Mouse (Mus musculus) ovary, postnatal 10 days (tissue): ENCODE results near the gene Prkg1.

Source experiments
- DNase-seq: peaks from one replicate; pipeline ENCODE4 v3.0.0; 2022; ENCODE audit warnings: low spot score

Prkg1 gene

GRCm38 (mm10) chr19:31764801-31765340, at the start of gene Prkg1:
Gene Prkg1, minus strand, starts transcription at chr19:31765033.
- DNase-seq, result no peak

GRCm38 (mm10) chr19:31813087-31813486, 48.3 kb upstream of the Prkg1 start:
- no peak for DNase-seq

GRCm38 (mm10) chr19:31811371-31811770, 46.5 kb upstream of the Prkg1 start:
- DNase-seq, result no peak

GRCm38 (mm10) chr19:31805391-31805790, 40.6 kb upstream of the Prkg1 start:
- DNase-seq, result no peak

- DNase-seq, result no peak
Observed at GRCm38 (mm10) chr19:31795485-31796046, 30.7 kb upstream of the Prkg1 start.

- DNase-seq, result no peak
Observed at GRCm38 (mm10) chr19:31791724-31792123, 26.9 kb upstream of the Prkg1 start.

GRCm38 (mm10) chr19:31781521-31782018, 16.7 kb upstream of the Prkg1 start:
- DNase-seq, result no peak

GRCm38 (mm10) chr19:31781077-31781476, 16.2 kb upstream of the Prkg1 start:
- DNase-seq, result no peak

- DNase-seq, result no peak
Observed at GRCm38 (mm10) chr19:31780222-31780621, 15.4 kb upstream of the Prkg1 start.

- no peak for DNase-seq
Observed at GRCm38 (mm10) chr19:31779021-31779420, 14.2 kb upstream of the Prkg1 start.

GRCm38 (mm10) chr19:31767004-31767403, 2.2 kb upstream of the Prkg1 start:
- no peak for DNase-seq

GRCm38 (mm10) chr19:31765451-31765850, 618 bp upstream of the Prkg1 start:
- no peak for DNase-seq

- DNase-seq, result no peak
Observed at GRCm38 (mm10) chr19:31763951-31764800, 657 bp downstream of the Prkg1 start.

GRCm38 (mm10) chr19:31763246-31763821, 1.5 kb downstream of the Prkg1 start:
- no peak for DNase-seq

GRCm38 (mm10) chr19:31762411-31763245, 2.2 kb downstream of the Prkg1 start:
- DNase-seq, result peak; percentile 18

GRCm38 (mm10) chr19:31759855-31760254, 5.0 kb downstream of the Prkg1 start:
- no peak for DNase-seq

GRCm38 (mm10) chr19:31755929-31756792, 8.7 kb downstream of the Prkg1 start:
- DNase-seq, result no peak

GRCm38 (mm10) chr19:31754642-31755287, 10.1 kb downstream of the Prkg1 start:
- DNase-seq, result no peak

- DNase-seq, result no peak
Observed at GRCm38 (mm10) chr19:31750976-31751676, 13.7 kb downstream of the Prkg1 start.

GRCm38 (mm10) chr19:31746635-31747034, 18.2 kb downstream of the Prkg1 start:
- DNase-seq, result no peak
